Mouse (Mus musculus) erythroblast, embryonic 14.5 days (primary cell): ENCODE results near the gene Stard7.

Experiments
- GATA1 ChIP-seq: IDR thresholded peaks from 2 replicates; pipeline ENCODE4 v1.6.1; 2012; ENCODE audit warnings: low read length, inconsistent platforms, mixed read lengths
- TAL1 ChIP-seq: IDR thresholded peaks from 3 replicates; pipeline ENCODE4 v1.6.1; 2012; ENCODE audit warnings: low read length, inconsistent platforms, mixed read lengths

DNA sequence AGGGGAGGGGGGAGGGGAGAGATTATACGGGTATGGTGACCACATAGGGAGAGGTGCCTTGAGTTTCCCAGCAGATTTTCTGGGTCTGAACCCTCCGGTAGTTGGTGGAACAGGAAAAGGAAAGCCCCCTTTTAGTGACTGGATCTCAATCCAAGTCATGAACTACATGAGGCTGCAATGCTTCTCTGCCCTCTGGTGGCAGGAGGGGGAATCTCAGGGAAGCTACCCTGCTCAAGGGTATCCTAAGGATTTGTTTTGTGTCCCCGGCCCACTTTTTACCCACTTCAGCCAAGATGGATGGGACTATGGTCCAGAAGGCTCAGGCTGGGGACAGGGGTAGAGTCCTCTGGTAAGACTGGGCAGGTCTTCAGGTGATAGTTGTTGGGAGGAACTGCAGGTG is 71.1 kb downstream of the Stard7 start:
- TF ChIP-seq GATA1, result no peak
- TF ChIP-seq TAL1, result no peak
